Mouse (Mus musculus) cerebral cortex, adult 2 months (tissue): ENCODE results near the gene St6galnac5.

Experiments used
- WGBS: fragments of 180-500 bp; shearing (Covaris S2); methylation state at CpG from one replicate; pipeline ENCODE4 v1.1.7; 2018; 5-methylcytosine and 5-hydroxymethylcytosine counted together

St6galnac5 gene

DNA sequence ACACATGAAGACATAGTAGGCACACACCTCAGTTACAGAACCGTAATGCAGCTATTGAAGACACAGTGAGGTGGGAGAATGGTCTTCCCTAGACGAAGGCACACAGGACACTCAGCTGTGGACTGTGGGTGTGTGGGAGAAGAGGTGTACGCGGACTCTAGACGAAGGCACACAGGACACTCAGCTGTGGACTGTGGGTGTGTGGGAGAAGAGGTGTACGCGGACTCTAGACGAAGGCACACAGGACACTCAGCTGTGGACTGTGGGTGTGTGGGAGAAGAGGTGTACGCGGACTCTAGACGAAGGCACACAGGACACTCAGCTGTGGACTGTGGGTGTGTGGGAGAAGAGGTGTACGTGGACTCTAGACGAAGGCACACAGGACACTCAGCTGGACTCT lies 197.7 kb downstream of the St6galnac5 start:
- 59% methylated on average over 10 of the region's 13 CpGs for WGBS

DNA sequence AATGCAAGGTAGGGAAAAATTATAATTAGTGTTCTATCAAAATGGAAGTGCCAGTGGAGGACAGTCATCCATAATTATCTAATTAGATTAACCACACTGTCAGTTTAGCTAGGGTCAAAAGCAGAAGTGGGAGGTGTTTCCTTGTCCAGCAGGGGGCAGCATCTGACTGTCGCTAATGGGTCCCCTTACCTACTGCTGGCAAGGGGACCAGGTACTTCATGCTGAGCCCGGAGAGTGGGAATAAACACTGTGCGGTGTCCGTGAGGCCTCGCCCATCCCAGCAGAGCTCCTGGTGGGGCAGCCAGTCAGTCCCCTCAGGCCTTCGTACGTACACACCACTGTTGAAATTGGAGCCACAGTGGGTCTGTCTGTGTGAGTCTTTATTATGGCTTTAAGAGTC lies 198.3 kb downstream of the St6galnac5 start:
- WGBS: 27% methylated on average over 7 of the region's 7 CpGs

DNA sequence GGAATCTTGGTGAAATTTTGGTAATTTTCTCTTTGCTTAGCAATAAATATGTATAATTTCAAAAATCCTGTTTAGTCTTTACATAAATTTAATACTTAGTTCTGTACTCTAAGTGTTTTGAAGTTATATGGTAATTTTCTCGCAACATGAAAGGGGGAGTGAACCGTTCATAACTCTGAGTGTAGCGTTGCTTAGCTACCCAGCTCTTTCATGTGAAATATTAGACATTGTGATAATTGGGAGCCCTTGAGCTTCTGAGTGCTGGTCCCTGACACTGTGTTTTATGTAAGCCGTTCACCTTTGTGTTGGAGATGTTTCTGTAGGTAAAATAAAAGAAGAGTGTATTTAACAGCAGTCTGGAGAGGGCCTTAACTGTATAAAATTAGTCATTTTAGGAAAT lies 202.2 kb downstream of the St6galnac5 start:
- 77% methylated on average over 4 of the region's 4 CpGs for WGBS

DNA sequence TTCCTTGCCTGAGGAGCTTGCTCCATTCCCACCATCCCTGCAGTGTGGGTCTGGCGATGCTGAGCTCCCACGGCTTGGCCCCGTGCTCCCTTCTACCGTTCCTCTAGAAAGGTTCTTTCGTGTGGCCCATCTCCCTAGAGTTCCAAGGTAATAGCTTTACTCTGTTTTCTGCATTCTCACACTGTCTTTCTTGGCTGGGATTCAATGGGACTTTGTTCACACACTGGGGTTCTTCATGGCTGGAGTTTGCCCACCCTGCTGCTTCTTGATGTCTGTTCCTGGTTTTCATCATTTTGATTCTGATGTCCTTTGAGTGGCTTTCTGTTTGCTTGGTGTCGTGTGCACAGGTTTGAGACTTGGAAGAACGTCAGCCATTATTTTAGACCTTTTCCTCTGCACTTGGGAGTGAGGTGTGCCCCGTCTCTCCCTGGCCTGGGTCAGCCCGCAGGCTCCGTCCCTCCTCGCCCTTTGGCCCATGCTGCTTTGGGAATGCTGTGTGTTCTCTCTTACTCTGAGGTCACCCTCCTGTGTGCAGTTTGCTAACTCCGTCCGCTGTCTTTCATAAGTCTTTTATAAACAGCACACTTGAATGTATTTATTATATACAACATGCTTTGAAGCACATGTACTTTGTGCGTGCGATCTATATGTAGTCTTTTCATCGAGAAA lies 205.0 kb downstream of the St6galnac5 start:
- WGBS: 85% methylated on average over 16 of the region's 16 CpGs

DNA sequence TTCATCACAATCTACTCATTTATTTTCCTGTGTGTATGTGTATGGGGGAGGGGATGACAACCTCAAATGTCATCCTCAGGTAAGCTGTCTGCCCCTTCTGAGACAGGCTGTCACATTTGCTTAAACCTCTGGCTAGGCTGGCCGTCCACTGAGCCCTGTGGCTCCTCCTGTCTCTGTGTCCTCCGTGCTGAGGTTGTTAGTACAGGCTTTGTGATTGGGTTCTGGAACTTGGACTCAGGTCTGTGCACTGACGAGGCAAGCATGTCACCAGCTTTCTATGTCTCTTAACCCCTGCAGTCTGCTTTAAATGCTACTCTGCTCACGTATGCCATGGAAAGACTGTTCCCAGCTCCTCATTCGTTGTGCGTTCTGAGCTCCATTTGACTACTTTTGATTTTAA lies 205.7 kb downstream of the St6galnac5 start:
- 91% methylated on average over 6 of the region's 6 CpGs for WGBS

DNA sequence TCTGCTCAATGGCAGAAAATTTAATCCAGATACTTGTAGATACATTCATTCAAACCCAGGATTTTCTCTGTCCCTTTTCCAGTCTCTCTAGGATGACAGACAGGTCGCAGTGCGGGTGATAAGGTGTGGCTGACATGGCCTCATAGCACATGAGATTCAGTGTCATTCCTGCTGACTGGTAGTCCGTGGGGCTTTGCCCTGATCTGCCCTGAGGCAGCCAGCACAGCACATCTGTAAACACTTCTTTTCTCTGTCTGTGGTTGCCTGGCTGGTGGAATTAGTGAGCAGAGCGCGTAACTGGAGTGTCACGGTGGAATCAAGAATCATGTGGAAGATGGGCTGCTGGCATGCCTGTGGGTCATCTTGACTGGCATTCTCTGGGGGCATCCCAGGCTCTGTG lies 212.0 kb downstream of the St6galnac5 start:
- 84% methylated on average over 6 of the region's 6 CpGs for WGBS

DNA sequence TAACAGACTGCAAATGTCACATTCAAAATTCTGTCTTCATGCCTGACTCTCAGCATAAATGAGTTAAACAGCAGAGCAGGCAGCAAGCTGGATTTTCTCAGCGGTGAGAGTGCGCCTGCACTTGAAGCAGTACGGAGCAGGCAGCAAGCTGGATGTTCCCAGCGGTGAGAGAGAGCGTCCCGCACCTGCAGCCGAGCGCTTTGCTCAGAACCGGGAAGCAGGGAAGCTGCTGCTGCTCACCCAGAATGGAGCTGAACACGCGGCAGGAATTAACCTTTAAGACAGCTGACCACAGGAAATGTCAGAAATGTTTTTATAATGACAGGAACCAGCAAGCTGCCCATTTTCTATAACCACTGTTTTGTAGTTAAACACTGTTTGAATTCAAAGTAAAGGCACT lies 214.6 kb downstream of the St6galnac5 start:
- 80% methylated on average over 11 of the region's 11 CpGs for WGBS
